10 mouse cellular contexts compared by ENCODE assay signal in genomic region chr19:60437566-60438241, GRCm38 (mm10). TPM values are rescaled to one million over a fixed set of nuclear protein-coding genes. Genes with fewer than 3 reads are reported as not detected.
DNase-seq lines count a peak whose midpoint lies in the region; ATAC-seq and TF ChIP-seq lines count a peak whose summit lies in the region.
"Had no signal": no experiment of that assay in that cellular context is flagged by ENCODE, and none has a peak within 500 bp of the region (broad histone marks: within the 10 kb centered on the region; RNA-seq: fewer than 3 reads in every experiment).

No protein-coding gene starts in this region.

- H3K4me2 ChIP-seq in liver, embryonic 12.5 days = no peak overlapping the region
- no peak overlapping the region for H3K4me2 ChIP-seq in lung, embryonic 14.5 days
- H3K4me2 ChIP-seq in intestine, embryonic 15.5 days (replicated peaks) = no peak overlapping the region
- H3K4me2 ChIP-seq: midbrain, embryonic 12.5 days had no signal

- no peak for TF ChIP-seq POLR2A in cerebellum, adult 2 months (IDR thresholded peaks at IDR 0.05; ENCODE audit: borderline replicate concordance, insufficient read depth, low read length)
- no peak for TF ChIP-seq POLR2A in liver, adult 2 months (IDR thresholded peaks at IDR 0.05; ENCODE audit: extremely low read depth, insufficient read depth, low read length)

- peak; percentile 38 for TF ChIP-seq CTCF in cerebellum, adult 2 months (IDR thresholded peaks at IDR 0.05; ENCODE audit: borderline replicate concordance, insufficient read depth, low read depth, low read length)
- peak; percentile 49; the same call in 1 of the 2 replicates for TF ChIP-seq CTCF in liver, adult 2 months (IDR thresholded peaks at IDR 0.05; ENCODE audit: low read depth, low read length)
- TF ChIP-seq CTCF in lung, embryonic 14.5 days (IDR thresholded peaks at IDR 0.05; ENCODE audit: low read depth) = peak; percentile 69

- H3K9me3 ChIP-seq in liver, embryonic 12.5 days (replicated peaks) = no peaks in the 10 kb centered on the region
- H3K9me3 ChIP-seq in lung, embryonic 14.5 days (ENCODE audit: low read depth, low read length) = no peaks in the 10 kb centered on the region
- no peaks in the 10 kb centered on the region for H3K9me3 ChIP-seq in intestine, embryonic 15.5 days
- H3K9me3 ChIP-seq: midbrain, embryonic 12.5 days had no signal

- H3K9ac ChIP-seq in liver, adult 2 months (ENCODE audit: low read depth, low read length) = no peak overlapping the region
- H3K9ac ChIP-seq in liver, embryonic 12.5 days = no peak overlapping the region
- H3K9ac ChIP-seq in lung, embryonic 14.5 days = no peak overlapping the region
- no peak overlapping the region for H3K9ac ChIP-seq in intestine, embryonic 15.5 days
- H3K9ac ChIP-seq: midbrain, embryonic 12.5 days had no signal

- H3K27ac ChIP-seq in cerebellum, adult 2 months (ENCODE audit: insufficient read depth, low read length) = no peak overlapping the region
- H3K27ac ChIP-seq in liver, adult 2 months (replicated peaks; ENCODE audit: insufficient read depth, low read depth, low read length) = no peak overlapping the region
- H3K27ac ChIP-seq in liver, embryonic 12.5 days = no peak overlapping the region
- H3K27ac ChIP-seq in lung, embryonic 14.5 days (ENCODE audit: low read depth) = no peak overlapping the region
- no peak overlapping the region for H3K27ac ChIP-seq in intestine, embryonic 15.5 days
- H3K27ac ChIP-seq: midbrain, embryonic 12.5 days had no signal

- H3K4me1 ChIP-seq in cerebellum, adult 2 months (ENCODE audit: control insufficient read depth, insufficient read depth, low read length) = no peaks in the 10 kb centered on the region
- H3K4me1 ChIP-seq in liver, adult 2 months (ENCODE audit: control insufficient read depth, insufficient read depth, low read length) = no peaks in the 10 kb centered on the region
- no peaks in the 10 kb centered on the region for H3K4me1 ChIP-seq in liver, embryonic 12.5 days
- no peaks in the 10 kb centered on the region for H3K4me1 ChIP-seq in lung, embryonic 14.5 days (ENCODE audit: insufficient read depth)
- no peaks in the 10 kb centered on the region for H3K4me1 ChIP-seq in intestine, embryonic 15.5 days (replicated peaks)
- H3K4me1 ChIP-seq: midbrain, embryonic 12.5 days had no signal

- no peaks in the 10 kb centered on the region for H3K79me2 ChIP-seq in liver, adult 2 months (ENCODE audit: control insufficient read depth, insufficient read depth, low read length)

- WGBS in cerebellum, adult 2 months = 48% methylated on average over 6 of the region's 6 CpGs
- 52% methylated on average over 6 of the region's 6 CpGs for WGBS in liver, adult 2 months
- WGBS in liver, embryonic 12.5 days (ENCODE audit: insufficient replicate concordance) = 45% methylated on average over 6 of the region's 6 CpGs
- 48% methylated on average over 6 of the region's 6 CpGs for WGBS in lung, embryonic 14.5 days
- 56% methylated on average over 6 of the region's 6 CpGs for WGBS in intestine, embryonic 15.5 days

- H3K4me3 ChIP-seq in cerebellum, adult 2 months (replicated peaks; ENCODE audit: insufficient read depth, low read depth, low read length) = no peak overlapping the region
- no peak overlapping the region for H3K4me3 ChIP-seq in liver, adult 2 months (ENCODE audit: insufficient read depth, low read depth, low read length)
- no peak overlapping the region for H3K4me3 ChIP-seq in liver, embryonic 12.5 days
- H3K4me3 ChIP-seq in lung, embryonic 14.5 days (ENCODE audit: low read depth, low read length) = no peak overlapping the region
- H3K4me3 ChIP-seq in intestine, embryonic 15.5 days (replicated peaks) = no peak overlapping the region
- H3K4me3 ChIP-seq: midbrain, embryonic 12.5 days had no signal

- intact Hi-C loops in heart, postnatal 10 days (cut with DNase I) = loop anchor here (2.0 kb wide), 1 partner anchor 173 kb away; no protein-coding TSS in a partner anchor

- no peaks in the 10 kb centered on the region for H3K27me3 ChIP-seq in cerebellum, adult 2 months (ENCODE audit: control insufficient read depth, insufficient read depth, low read length)
- H3K27me3 ChIP-seq in liver, adult 2 months (ENCODE audit: control insufficient read depth, insufficient read depth, low read length) = no peaks in the 10 kb centered on the region
- no peaks in the 10 kb centered on the region for H3K27me3 ChIP-seq in liver, embryonic 12.5 days (replicated peaks)
- H3K27me3 ChIP-seq in lung, embryonic 14.5 days (ENCODE audit: insufficient read depth, low read length) = no peaks in the 10 kb centered on the region
- H3K27me3 ChIP-seq in intestine, embryonic 15.5 days (replicated peaks) = no peaks in the 10 kb centered on the region
- H3K27me3 ChIP-seq: midbrain, embryonic 12.5 days had no signal

- no peaks in the 10 kb centered on the region for H3K36me3 ChIP-seq in liver, adult 2 months (ENCODE audit: control insufficient read depth, insufficient read depth, low read length)
- no peaks in the 10 kb centered on the region for H3K36me3 ChIP-seq in liver, embryonic 12.5 days
- H3K36me3 ChIP-seq in lung, embryonic 14.5 days (ENCODE audit: insufficient read depth) = no peaks in the 10 kb centered on the region
- no peaks in the 10 kb centered on the region for H3K36me3 ChIP-seq in intestine, embryonic 15.5 days
- H3K36me3 ChIP-seq: midbrain, embryonic 12.5 days had no signal

- DNase-seq in cerebellum, adult 2 months = no peak
- no peak for DNase-seq in cerebellum, adult 8-10 months
- DNase-seq in liver, adult 2 months (ENCODE audit: extremely low read depth, low read depth, low spot score) = peak; percentile 15
- DNase-seq in adrenal gland, postnatal 14 days = peak; percentile 50
- DNase-seq in heart, postnatal 10 days = peak; percentile 8 to 21
- peak; percentile 70 for DNase-seq in lung, embryonic 14.5 days

- ATAC-seq in liver, embryonic 12.5 days = no peak
- no peak for ATAC-seq in lung, embryonic 14.5 days (ENCODE audit: insufficient read depth)
- ATAC-seq in intestine, embryonic 15.5 days = no peak

RNA-seq across cellular contexts. Expression of gene Prlhr, which starts 30.4 kb away (rescaled TPM):
- 0.90 and 0.93 TPM in 2 replicates for polyA plus RNA-seq in cerebellum, adult 2 months (2012; rRNA removed)
- not detected in 2 replicates for total RNA-seq in liver, adult 2 months (2014; rRNA removed)
- not detected in 2 replicates for polyA plus RNA-seq in liver, adult 2 months (2012; rRNA removed)
- not detected in 2 replicates for polyA plus RNA-seq in liver, embryonic 12.5 days (2016; fragmentation: Nextera tagmentation; extraction: Ambion mirVana)
- 1.8 and 2.3 TPM in 2 replicates for total RNA-seq in adrenal gland, postnatal 14 days (2021)
- not detected for total RNA-seq in heart, postnatal 10 days (2021)
- polyA plus RNA-seq in lung, embryonic 14.5 days (2014; fragmentation: Nextera tagmentation; extraction: Ambion mirVana) = not detected in 2 replicates
- polyA plus RNA-seq in intestine, embryonic 15.5 days (2015; fragmentation: Nextera tagmentation; extraction: Ambion mirVana) = not detected in 2 replicates
- total RNA-seq: heart, postnatal 36 days had no signal

Comparison
In these comparisons a context has a peak if more than half of its experiments do, and no peak if none do; other contexts are left out.
1. DNase-seq: peak in liver, adult 2 months (single experiment), adrenal gland, postnatal 14 days (single experiment), heart, postnatal 10 days (2 of 2) and lung, embryonic 14.5 days (single experiment); none in cerebellum, adult 2 months (0 of 2) and cerebellum, adult 8-10 months (single experiment).
2. Peak in every context shown above with its lines, with median percentiles within 50 percentile points of each other: CTCF ChIP-seq.